Mouse (Mus musculus) embryonic stem cell, embryonic (primary cell): ENCODE data around the gene Retreg3.

ENCODE experiments used
- CTCF ChIA-PET, 4 experiments: fragments of 300-600 bp in 2 of 4; fragments of 350-600 bp in 2 of 4; sonication (Branson Sonifier 250); formaldehyde crosslinking; loops; one replicate each; lab custom pipeline; 2022; ENCODE audit warnings: inconsistent platforms in 2 of 4; lab: Charles Lee
- POLR2A ChIA-PET, 4 experiments: fragments of 300-600 bp in 2 of 4; fragments of 350-600 bp in 2 of 4; sonication (Branson Sonifier 250); formaldehyde crosslinking; loops; one replicate each; lab custom pipeline; 2022; ENCODE audit warnings: antibody characterized with exemption in 4 of 4, inconsistent platforms in 1 of 4; lab: Charles Lee

Gene Retreg3

DNA sequence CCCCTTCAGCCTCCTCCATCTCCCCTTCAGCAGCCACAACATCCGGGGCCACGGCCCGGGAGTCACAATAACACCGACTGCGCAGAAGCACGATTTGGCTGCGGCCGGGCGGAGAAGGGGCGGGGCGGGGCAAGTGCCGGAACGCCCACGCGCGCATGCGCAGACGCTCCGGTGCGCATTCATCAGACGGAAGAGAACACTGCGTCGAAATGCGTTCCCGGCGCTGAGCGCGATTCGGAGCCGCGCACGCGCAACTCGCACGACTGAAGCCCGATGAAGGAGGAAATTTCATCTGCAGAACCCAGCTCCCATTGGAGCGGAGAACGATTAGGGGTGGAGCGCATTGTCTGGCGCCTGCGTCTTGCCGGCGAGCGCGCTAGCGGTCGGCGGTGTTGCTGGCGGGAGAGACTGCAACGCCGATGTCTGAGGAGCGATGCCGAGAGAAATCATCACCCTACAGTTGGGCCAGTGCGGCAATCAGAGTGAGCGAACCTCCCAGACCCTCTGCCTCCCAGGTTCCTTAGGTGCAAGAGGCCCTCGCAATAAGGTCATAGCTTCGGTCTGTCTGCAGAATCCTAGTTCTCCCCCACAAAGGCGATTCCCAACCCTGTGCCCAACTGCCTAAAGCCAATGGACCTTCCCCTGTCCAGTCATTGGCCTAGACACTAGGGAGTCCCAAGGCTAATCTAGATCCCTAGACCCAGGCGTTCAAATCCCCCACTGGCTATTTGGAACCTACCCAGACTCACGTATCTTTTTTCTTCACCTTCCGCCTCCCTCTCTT lies at the start of gene Retreg3, which contains the start of gene Tubg1:
Retreg3 (minus strand) TSS at position 133 of the 784 bp plus-strand sequence.
Tubg1 (plus strand) TSS at position 178 of the 784 bp plus-strand sequence.
- ChIA-PET POLR2A (interaction anchor here (0.5 to 3.5 kb wide), 73 partner anchors 9 to 1757 kb away, joined by 3 to 23 read pairs (median 4); partner anchors contain the start of genes Cntd1 (in 2 of the 4), Cntnap1 (in 2 of the 4), Coa3 (in 2 of the 4) and Mlx (in 2 of the 4)), CTCF (interaction anchor here in 3 of 4 experiments (0.5 to 1.8 kb wide), 18 partner anchors 12 to 791 kb away, joined by 3 to 13 read pairs (median 4); partner anchors contain the start of genes Psmc3ip (in 2 of the 3), Becn1 (in 1 of the 3), Ccr10 (in 1 of the 3) and Cntd1 (in 1 of the 3))

DNA sequence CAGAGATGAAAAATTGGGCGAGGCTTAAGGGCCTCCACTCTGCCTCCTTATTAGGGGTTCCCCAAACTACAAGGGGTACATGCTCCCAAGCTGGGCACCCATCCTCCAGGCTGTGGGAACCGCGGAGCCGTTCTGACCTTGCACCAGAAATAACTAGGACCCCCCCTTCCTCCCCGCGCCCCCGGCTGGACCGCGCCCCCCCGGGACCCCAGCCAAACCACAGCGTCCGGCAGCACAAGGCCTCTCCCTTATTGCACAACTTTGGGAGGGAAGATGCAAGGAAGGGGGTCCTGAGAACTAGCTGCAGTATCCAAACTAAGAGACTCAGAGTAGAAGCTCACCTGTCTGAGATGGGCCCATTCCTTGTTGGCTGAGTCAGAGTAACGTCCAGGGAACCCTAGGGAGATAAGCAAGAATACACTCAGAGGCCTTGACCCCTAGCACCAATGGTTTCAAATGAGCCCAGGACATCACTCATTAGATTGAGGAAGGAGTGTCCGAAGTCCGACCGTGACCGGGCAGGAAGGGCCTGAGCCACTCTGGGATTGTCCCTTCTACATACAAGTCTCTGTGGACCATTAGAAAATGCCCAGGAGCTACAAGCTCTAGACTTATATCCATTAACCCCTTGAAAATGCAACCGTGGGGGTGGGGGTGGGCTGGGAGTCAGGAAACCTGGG lies 48.7 kb upstream of the Retreg3 start:
- ChIA-PET CTCF (interaction anchor here in 2 of 4 experiments (0.6 to 0.9 kb wide), 3 partner anchors 8 to 36 kb away, joined by 3 read pairs; no protein-coding TSS in a partner anchor), POLR2A (interaction anchor here in 1 of 4 experiments (1.2 kb wide), 2 partner anchors 12 to 19 kb away, joined by 3 read pairs; no protein-coding TSS in a partner anchor)

DNA sequence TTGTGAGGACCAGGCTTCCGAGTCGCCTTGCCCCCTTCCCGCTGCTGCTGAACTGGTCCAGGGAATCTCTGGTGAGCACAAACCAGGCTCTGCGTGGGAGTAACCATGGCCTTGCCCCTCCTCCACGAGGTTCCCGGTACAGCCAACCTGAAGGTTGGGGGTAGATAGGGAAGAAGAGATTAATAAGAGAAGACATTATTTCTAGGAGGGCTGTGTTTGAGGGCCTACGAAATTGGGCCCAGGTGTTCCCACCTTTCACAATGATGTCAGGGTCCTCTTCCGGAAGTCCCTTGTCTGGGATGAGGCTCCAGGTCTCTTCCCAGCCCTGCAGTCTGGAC lies 48.2 kb upstream of the Retreg3 start:
- ChIA-PET CTCF (interaction anchor here in 2 of 4 experiments (0.5 to 0.9 kb wide), 2 partner anchors 8 to 742 kb away, joined by 3 read pairs; no protein-coding TSS in a partner anchor), POLR2A (interaction anchor here in 1 of 4 experiments (1.3 kb wide), 1 partner anchor 8 kb away, joined by 3 read pairs; no protein-coding TSS in a partner anchor)

DNA sequence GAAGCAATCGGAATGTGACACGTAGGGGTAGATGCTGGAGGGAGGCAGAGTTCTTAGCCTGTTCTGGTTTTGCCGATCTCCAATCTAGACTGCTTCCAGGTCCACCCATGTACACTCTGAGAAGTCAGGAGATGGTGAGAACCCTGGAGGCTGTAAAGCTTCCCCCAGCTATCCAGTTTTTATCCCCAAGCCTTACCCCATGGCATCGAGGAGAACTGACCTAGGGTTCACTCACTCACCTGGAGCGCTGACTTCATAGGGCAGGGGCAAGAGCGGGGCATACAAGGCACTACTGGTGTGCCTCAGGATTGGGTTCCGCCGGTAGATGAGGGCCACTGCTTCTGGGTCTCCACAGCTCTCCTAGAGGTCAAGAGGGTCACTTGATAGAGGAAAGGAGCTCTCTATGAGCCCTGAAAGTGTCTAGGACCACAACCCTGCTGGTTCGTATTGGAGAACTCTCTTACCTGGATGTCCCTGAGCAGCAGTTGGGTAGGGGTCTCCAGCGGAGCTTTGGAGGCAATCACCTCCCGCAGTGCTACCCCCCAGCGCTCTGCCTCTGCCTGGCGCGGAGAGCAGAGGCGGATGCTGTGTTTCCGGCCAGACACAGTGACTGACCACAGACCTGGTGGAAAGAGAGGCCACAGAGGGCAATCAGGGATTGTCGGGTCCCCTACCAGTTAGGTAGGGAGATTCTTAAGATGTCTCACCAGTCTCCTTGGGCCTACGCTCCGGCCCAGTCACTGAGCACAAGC lies 47.7 kb upstream of the Retreg3 start:
- ChIA-PET CTCF (interaction anchor here (0.5 to 1.0 kb wide), 5 partner anchors 9 to 742 kb away, joined by 3 to 6 read pairs (median 3); no protein-coding TSS in a partner anchor), POLR2A (interaction anchor here in 1 of 4 experiments (1.3 kb wide), 1 partner anchor 9 kb away, joined by 3 read pairs; no protein-coding TSS in a partner anchor)

DNA sequence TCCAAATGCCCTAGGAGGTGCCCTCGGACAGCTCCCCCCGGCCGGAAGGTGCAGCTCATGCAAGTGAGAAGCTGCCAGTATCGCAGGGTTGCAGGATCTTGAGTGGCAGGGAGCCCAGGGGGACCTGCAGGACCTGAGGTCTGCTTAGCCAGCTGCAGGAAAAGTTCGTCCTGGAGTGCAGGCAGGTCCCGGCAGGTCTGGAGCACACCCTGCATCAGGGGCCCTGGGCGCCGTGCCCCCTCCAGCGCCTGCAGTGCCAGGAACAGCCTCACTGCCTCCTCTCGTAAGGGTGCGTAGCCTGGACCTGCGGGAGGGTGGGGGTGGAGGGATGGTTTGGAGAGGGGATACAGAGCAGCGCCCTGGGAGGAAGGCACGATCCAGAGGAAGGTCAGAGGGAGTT lies 46.7 kb upstream of the Retreg3 start:
- ChIA-PET POLR2A (interaction anchor here in 1 of 4 experiments (1.7 kb wide), 1 partner anchor 10 kb away, joined by 8 read pairs; the partner anchor contains the start of gene Tubg2), CTCF (interaction anchor here in 1 of 4 experiments (1.0 to 4.1 kb wide), 2 partner anchors 9 to 11 kb away, joined by 3 to 39 read pairs; partner anchors contain the start of gene Ccr10)

DNA sequence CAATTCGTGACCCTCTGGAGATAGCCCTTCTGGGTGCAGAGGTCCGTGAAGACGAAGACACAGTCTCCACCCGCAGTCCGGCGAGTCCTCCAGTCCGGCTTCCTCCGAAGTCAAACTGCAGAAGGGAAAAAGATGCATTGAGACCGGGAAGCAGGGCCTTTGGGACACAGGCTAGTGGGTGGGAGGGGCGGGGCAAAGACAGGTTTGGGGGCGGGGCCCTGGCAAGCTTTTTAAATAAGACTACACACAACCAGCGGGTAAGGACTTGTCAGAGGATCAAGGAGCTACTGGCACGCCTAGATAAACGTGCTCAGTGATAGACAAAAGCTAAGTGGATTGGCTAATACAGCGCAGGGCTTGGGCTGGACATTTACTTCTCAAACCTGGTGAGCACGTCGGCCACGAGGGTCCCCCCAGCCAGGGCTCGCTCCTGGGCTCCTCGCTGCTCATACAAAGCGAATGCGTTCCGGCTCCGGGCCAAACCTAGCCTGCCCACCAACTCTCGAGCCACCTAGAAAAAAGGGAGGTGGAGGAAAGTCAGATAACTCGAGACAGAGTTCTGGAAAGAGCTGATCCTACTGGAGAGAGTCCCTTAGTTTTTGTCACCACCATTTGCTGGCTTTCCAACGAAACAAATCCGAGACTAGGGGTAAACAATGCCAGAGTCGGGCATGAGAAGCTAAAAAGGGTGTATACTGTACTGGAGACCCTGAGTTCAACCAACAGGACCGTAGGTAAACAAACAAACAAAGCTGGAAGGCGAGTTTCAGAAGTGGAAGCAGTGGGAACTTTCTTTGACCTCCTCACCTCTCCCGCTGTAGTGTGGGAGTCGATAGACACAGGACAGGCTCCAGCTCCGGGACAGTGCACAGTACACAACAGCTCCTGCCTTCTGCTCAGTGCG lies 45.2 kb upstream of the Retreg3 start:
- POLR2A ChIA-PET: interaction anchor here (0.6 to 4.2 kb wide), 27 partner anchors 8 to 638 kb away, joined by 3 to 23 read pairs (median 4); partner anchors contain the start of genes Ccr10 (in 2 of the 4), Retreg3 (in 2 of the 4), Rpl27 (in 2 of the 4) and Tubg1 (in 2 of the 4)
- CTCF ChIA-PET: interaction anchor here (0.5 to 4.1 kb wide), 11 partner anchors 10 to 463 kb away, joined by 3 to 48 read pairs (median 4); partner anchors contain the start of genes Becn1 (in 2 of the 4) and Ccr10 (in 2 of the 4)

GRCm38 (mm10) chr11:101164351-101164665 lies 44.6 kb upstream of the Retreg3 start:
- CTCF ChIA-PET: interaction anchor here in 3 of 4 experiments (0.6 to 4.1 kb wide), 11 partner anchors 11 to 138 kb away, joined by 3 to 48 read pairs (median 3); partner anchors contain the start of genes Becn1 (in 2 of the 3) and Ccr10 (in 2 of the 3)
- POLR2A ChIA-PET: interaction anchor here (0.6 to 4.2 kb wide), 26 partner anchors 7 to 637 kb away, joined by 3 to 23 read pairs (median 5); partner anchors contain the start of genes Ccr10 (in 2 of the 4), Plekhh3 (in 2 of the 4), Retreg3 (in 2 of the 4) and Rpl27 (in 2 of the 4)

GRCm38 (mm10) chr11:101163476-101164350 lies 44.0 kb upstream of the Retreg3 start:
- CTCF ChIA-PET: interaction anchor here (0.5 to 4.1 kb wide), 21 partner anchors 8 to 183 kb away, joined by 3 to 48 read pairs (median 4); partner anchors contain the start of genes Ccr10 (in 2 of the 4), Psmc3ip (in 2 of the 4), Becn1 (in 1 of the 4) and Plekhh3 (in 1 of the 4)
- POLR2A ChIA-PET: interaction anchor here (0.5 to 4.2 kb wide), 33 partner anchors 8 to 1832 kb away, joined by 3 to 23 read pairs (median 5); partner anchors contain the start of genes Plekhh3 (in 3 of the 4), Retreg3 (in 2 of the 4), Tubg1 (in 2 of the 4) and Acly (in 1 of the 4)

GRCm38 (mm10) chr11:101162772-101163171 lies 43.1 kb upstream of the Retreg3 start:
- ChIA-PET POLR2A (interaction anchor here (0.6 to 4.2 kb wide), 24 partner anchors 9 to 1833 kb away, joined by 3 to 23 read pairs (median 4); partner anchors contain the start of genes Plekhh3 (in 3 of the 4), Retreg3 (in 2 of the 4), Tubg1 (in 2 of the 4) and Ccr10 (in 1 of the 4)), CTCF (interaction anchor here in 3 of 4 experiments (0.6 to 4.1 kb wide), 15 partner anchors 9 to 201 kb away, joined by 3 to 48 read pairs (median 4); partner anchors contain the start of genes Ccr10 (in 2 of the 3), Psmc3ip (in 2 of the 3) and Plekhh3 (in 1 of the 3))

DNA sequence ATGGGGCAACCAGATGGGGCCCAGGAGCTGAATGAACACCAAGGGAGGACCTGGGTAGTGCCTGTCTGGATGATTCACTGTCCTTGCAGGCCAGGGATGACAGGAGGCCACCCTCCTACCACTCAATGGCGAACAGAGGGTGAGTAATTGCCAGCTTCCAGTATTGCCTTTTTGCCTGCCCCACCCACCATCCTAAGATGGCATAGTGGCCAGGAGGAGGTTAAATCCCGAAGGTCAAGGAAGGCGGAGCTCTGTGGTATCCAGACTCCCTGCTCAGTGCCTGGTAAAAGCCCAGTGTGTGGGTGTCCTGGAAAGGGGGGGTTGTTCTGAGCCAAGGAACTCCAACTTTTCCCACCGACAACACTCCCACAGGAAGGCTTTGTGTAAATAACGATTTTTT lies 42.6 kb upstream of the Retreg3 start:
- ChIA-PET CTCF (interaction anchor here (0.5 to 4.1 kb wide), 8 partner anchors 13 to 219 kb away, joined by 3 to 48 read pairs (median 4); partner anchors contain the start of gene Ccr10 (in 2 of the 4)), POLR2A (interaction anchor here (0.6 to 4.2 kb wide), 12 partner anchors 9 to 74 kb away, joined by 3 to 23 read pairs (median 4); partner anchors contain the start of genes Plekhh3 (in 2 of the 4), Ccr10 (in 1 of the 4), Cntnap1 (in 1 of the 4) and Mlx (in 1 of the 4))

GRCm38 (mm10) chr11:101161551-101161950 lies 41.9 kb upstream of the Retreg3 start:
- CTCF ChIA-PET: interaction anchor here in 3 of 4 experiments (1.0 to 2.0 kb wide), 5 partner anchors 10 to 40 kb away, joined by 3 to 8 read pairs (median 4); partner anchors contain the start of gene Plekhh3 (in 1 of the 3)
- POLR2A ChIA-PET: interaction anchor here in 3 of 4 experiments (0.7 to 4.2 kb wide), 7 partner anchors 10 to 41 kb away, joined by 3 to 23 read pairs (median 6); partner anchors contain the start of genes Plekhh3 (in 2 of the 3), Ccr10 (in 1 of the 3), Cntnap1 (in 1 of the 3) and Retreg3 (in 1 of the 3)

GRCm38 (mm10) chr11:101160981-101161505 lies 41.4 kb upstream of the Retreg3 start:
- POLR2A ChIA-PET: interaction anchor here in 3 of 4 experiments (0.6 to 3.1 kb wide), 8 partner anchors 10 to 41 kb away, joined by 3 to 10 read pairs (median 4); partner anchors contain the start of genes Plekhh3 (in 2 of the 3), Ccr10 (in 1 of the 3), Cntnap1 (in 1 of the 3) and Retreg3 (in 1 of the 3)

GRCm38 (mm10) chr11:101160151-101160550 lies 40.5 kb upstream of the Retreg3 start:
- POLR2A ChIA-PET: interaction anchor here in 2 of 4 experiments (1.3 to 2.1 kb wide), 3 partner anchors 11 kb away, joined by 3 to 8 read pairs (median 5); partner anchors contain the start of gene Plekhh3 (in 2 of the 2)
- CTCF ChIA-PET: interaction anchor here in 1 of 4 experiments (2.0 kb wide), 1 partner anchor 29 kb away, joined by 8 read pairs; no protein-coding TSS in a partner anchor

More at GRCm38 (mm10) chr11:101160981-101161505, 41.4 kb upstream of the Retreg3 start:
- CTCF ChIA-PET: interaction anchor here in 3 of 4 experiments (0.6 to 2.0 kb wide), 6 partner anchors 10 to 40 kb away, joined by 3 to 8 read pairs (median 4); partner anchors contain the start of gene Plekhh3 (in 1 of the 3)
